Mouse (Mus musculus) ES-E14 (cell line): ENCODE results near the gene Smcp. TPM values are rescaled to one million over a fixed set of nuclear protein-coding genes. Genes with fewer than 3 reads are reported as not detected.

Experiments used
- DNase-seq: peaks from one replicate; pipeline ENCODE4 v3.0.0-alpha.2; 2013; ENCODE audit warnings: low read depth, low spot score
- H3K27ac ChIP-seq: 2 replicates; pipeline ENCODE4 v1.5.1; 2012; ENCODE audit warnings: low read depth, mild to moderate bottlenecking, low read length, moderate library complexity, mixed read lengths; ENCODE audit not compliant: poor library complexity, insufficient read depth, severe bottlenecking
- H3K36me3 ChIP-seq: 2 replicates; pipeline ENCODE4 v1.6.1; 2012; ENCODE audit warnings: mild to moderate bottlenecking, low read length, moderate library complexity, mixed read lengths; ENCODE audit not compliant: control insufficient read depth, poor library complexity, insufficient read depth, severe bottlenecking
- H3K4me1 ChIP-seq, 2 experiments: fragments of 150-350 bp in 1 of 2; sonication (generic) in 1 of 2; 2 replicates each; pipeline ENCODE4 v1.6.1; 2012; ENCODE audit warnings: low read length in 2 of 2, mild to moderate bottlenecking in 1 of 2, mixed read lengths in 1 of 2; ENCODE audit not compliant: control insufficient read depth in 2 of 2, insufficient read depth in 2 of 2, poor library complexity in 1 of 2
- H3K4me3 ChIP-seq, 2 experiments: fragments of 150-350 bp in 1 of 2; sonication (generic) in 1 of 2; 2 replicates each; pipeline ENCODE4 v1.5.1; 2012; ENCODE audit warnings: low read length in 2 of 2, low read depth in 1 of 2, mild to moderate bottlenecking in 1 of 2, mixed read lengths in 1 of 2; ENCODE audit not compliant: insufficient read depth in 1 of 2, poor library complexity in 1 of 2, severe bottlenecking in 1 of 2
- H3K9ac ChIP-seq: 2 replicates; pipeline ENCODE4 v1.6.1; 2012; ENCODE audit warnings: low read depth, mild to moderate bottlenecking, low read length, mixed read lengths; ENCODE audit not compliant: poor library complexity, insufficient read depth, severe bottlenecking
- H3K9me3 ChIP-seq: fragments of 150-350 bp; sonication (generic); 2 replicates; pipeline ENCODE4 v1.6.1; 2012; ENCODE audit warnings: low read depth, mild to moderate bottlenecking, low read length; ENCODE audit not compliant: control insufficient read depth, insufficient read depth
- CHD2 ChIP-seq: IDR thresholded peaks from 2 replicates; pipeline ENCODE4 v1.6.1; 2014; ENCODE audit warnings: mild to moderate bottlenecking, low read depth, low read length, inconsistent platforms
- HCFC1 ChIP-seq: IDR thresholded peaks from 2 replicates; pipeline ENCODE4 v1.6.1; 2012; ENCODE audit warnings: low read length, inconsistent platforms, borderline replicate concordance; ENCODE audit not compliant: insufficient read depth
- MAFK ChIP-seq: IDR thresholded peaks from 2 replicates; pipeline ENCODE4 v1.6.1; 2014; ENCODE audit warnings: mild to moderate bottlenecking, low read depth, low read length, inconsistent platforms; ENCODE audit not compliant: insufficient read depth
- ZC3H11A ChIP-seq: IDR thresholded peaks from 2 replicates; pipeline ENCODE4 v1.6.1; 2012; ENCODE audit warnings: low read depth, mild to moderate bottlenecking, inconsistent platforms, low read length, borderline replicate concordance
- ZNF384 ChIP-seq: IDR thresholded peaks from 2 replicates; pipeline ENCODE4 v1.6.1; 2012; ENCODE audit warnings: low read depth, low read length, inconsistent platforms
- in situ Hi-C, 2 experiments: fragments of 600-800 bp; cut with MboI; formaldehyde crosslinking; loops; one replicate each; pipeline ENCODE4 v1.15.1; 2025; ENCODE audit warnings: low sequenced_read_pairs in 2 of 2, inconsistent platforms in 1 of 2; ENCODE audit not compliant: unreplicated experiment in 2 of 2
- total RNA-seq: library from RNA; depleted of rRNA; stranded (reverse); fragments of 300-350 nt; gene quantifications from 2 replicates; pipeline ENCODE4 v1.2.3, GENCODE M21; 2012; rRNA removed

Gene Smcp
- total RNA-seq: not detected in 2 replicates

DNA sequence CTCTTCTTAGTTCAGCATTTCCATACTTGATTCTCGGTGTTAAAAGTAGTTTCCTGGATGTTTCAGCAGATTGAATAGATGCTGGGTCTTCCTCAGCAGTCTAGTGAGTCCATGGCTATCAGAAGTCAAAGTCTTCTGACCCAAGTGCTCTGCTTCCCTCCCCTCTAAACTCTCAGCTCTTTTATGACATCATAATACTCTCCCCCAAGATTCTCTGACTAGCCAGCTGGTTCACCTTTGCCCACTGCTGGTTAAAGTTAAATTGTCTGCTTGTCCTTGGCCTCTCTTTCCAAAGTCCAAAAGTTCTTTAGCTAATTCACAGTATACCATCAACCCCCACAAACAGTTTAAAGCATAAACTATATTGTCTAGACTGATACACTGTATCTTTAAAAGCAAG, at the start of gene Smcp:
Gene Smcp (minus strand): TSS at position 140 of the 400 bp plus-strand sequence.
- no peak for TF ChIP-seq MAFK
- no peak for TF ChIP-seq CHD2
- TF ChIP-seq HCFC1: no peak
- TF ChIP-seq ZC3H11A: no peak
- TF ChIP-seq ZNF384: no peak
- H3K4me3 ChIP-seq: no peak within 1 kb of the TSS
- no peaks in the 10 kb centered on the region for H3K4me1 ChIP-seq
- no peak within 1 kb of the TSS for H3K27ac ChIP-seq
- in situ Hi-C loops: no loop called here
- H3K36me3 ChIP-seq: no peaks in the 10 kb centered on the region
- DNase-seq: no peak
- H3K9ac ChIP-seq: no peak within 1 kb of the TSS
- H3K9me3 ChIP-seq: no peaks in the 10 kb centered on the region

DNA sequence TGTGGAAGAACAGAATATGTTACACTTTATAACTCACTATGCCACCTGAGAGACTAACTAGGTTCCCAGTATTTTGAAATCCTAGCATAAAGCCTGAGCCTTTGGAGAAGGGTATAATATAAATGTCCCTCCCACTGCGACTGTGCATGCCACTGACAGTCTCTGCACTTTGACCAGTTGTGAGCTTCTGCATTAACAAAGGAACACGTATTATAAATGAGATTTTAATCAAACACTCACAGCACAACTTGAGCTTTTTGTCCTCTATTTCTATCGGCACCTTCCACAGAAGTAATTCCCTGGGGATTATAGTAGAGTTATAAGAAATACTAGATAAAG, 49.8 kb upstream of the Smcp start:
- TF ChIP-seq MAFK (no peak), HCFC1 (no peak), ZNF384 (no peak), CHD2 (no peak)
- Histone ChIP-seq H3K9me3 (no peaks in the 10 kb centered on the region), H3K36me3 (no peaks in the 10 kb centered on the region), H3K9ac (no peak overlapping the region), H3K27ac (no peak overlapping the region), H3K4me1 (no peaks in the 10 kb centered on the region), H3K4me3 (no peak overlapping the region)
- in situ Hi-C loops: no loop called here
- no peak for DNase-seq

DNA sequence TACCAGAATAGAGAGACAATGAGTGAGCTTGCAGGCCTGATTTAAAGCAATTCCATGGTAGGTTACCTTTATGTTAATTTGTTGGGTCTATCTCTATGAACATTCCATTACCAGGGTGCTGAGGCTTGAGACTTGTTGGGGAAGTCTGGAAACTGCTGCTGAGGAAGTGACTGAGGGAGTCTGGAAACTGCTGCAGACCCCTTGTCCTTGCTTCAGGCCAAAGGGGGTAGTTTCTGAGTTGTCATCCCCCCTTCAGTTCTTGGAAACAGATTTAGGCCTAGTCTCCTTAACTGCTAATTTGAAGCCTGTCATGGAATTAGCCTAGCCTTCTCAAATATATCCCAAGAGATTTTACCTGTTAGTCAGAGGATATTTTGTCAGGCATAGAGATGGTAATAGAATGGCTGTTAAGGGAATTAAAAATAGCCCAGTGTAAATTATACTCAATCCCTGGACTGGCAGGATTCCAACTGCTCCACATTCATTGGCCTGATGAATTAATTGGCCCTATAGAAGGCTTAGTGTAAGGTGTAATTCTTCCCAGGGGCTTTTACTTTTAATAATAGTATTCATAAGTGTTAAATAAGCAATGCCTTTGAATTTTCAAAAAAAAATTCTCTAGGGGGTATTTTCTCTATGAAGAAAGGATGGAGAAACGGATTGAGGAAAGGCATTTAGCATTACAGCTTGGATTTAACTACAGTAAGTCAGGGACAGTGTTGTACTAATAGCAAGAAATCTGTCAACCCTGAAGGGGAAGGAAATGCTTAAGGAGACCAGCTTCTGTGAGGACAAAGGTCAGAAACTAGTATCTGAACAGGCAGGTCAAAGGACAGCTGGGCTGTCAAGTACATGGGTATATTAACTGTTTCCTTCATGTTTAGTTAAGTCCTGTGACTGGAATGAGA, 49.2 kb upstream of the Smcp start:
- H3K4me3 ChIP-seq: no peak overlapping the region

DNA sequence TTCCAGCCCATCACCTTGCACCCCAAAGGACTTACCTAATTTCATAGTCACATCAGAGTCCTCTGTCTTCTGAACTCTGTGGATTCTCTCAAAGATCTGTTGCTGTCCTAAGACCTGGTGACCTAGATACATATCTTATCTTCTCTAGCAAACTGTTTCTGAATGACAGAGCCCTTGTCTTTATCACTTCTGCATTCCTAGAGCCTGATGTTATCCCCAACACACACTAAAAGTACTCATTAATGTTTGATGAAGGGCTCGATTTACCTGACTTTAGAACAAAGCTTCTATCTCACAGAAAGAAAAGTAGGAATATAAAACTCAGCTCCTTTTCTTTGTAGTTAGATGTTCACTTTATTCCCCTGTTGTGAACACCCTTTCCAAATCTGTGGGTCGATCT, 32.8 kb upstream of the Smcp start, which contains the start of gene Lce6a:
Gene Lce6a (minus strand): TSS at position 101 of the 400 bp plus-strand sequence.
- H3K27ac ChIP-seq: no peak within 1 kb of the TSS
- H3K36me3 ChIP-seq: no peaks in the 10 kb centered on the region
- no peaks in the 10 kb centered on the region for H3K9me3 ChIP-seq
- DNase-seq: no peak
- in situ Hi-C loops: no loop called here
- TF ChIP-seq ZNF384 (no peak), CHD2 (no peak), HCFC1 (no peak), ZC3H11A (no peak), MAFK (no peak)
- no peak within 1 kb of the TSS for H3K9ac ChIP-seq
- no peak within 1 kb of the TSS for H3K4me3 ChIP-seq
- H3K4me1 ChIP-seq: no peaks in the 10 kb centered on the region

More for the DNA sequence above, 49.2 kb upstream of the Smcp start:
- no peak overlapping the region for H3K9ac ChIP-seq
- no peaks in the 10 kb centered on the region for H3K36me3 ChIP-seq
- TF ChIP-seq CHD2: no peak
- H3K4me1 ChIP-seq: no peaks in the 10 kb centered on the region
- no peak overlapping the region for H3K27ac ChIP-seq
- DNase-seq: no peak
- H3K9me3 ChIP-seq: no peaks in the 10 kb centered on the region
- in situ Hi-C loops: no loop called here

DNA sequence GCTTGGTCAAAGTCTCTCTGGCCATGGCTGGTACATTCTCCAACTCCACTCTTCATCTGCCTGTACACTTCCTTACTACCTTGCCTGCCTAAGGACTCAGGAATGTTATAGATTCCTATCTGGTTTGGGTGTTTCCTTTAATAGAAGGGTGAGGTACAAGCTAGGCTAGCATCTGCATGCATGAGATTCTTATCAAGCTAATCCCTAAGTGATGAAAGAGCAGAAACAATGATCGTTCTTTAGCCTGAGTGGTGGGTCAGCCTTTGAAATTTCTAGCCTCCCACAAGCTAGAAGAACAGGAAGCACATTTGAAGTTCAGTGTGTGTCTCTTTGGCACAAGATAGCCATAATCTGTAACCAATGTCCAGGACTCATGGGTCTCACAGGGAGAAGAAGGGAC, 21.0 kb upstream of the Smcp start:
- no peaks in the 10 kb centered on the region for H3K9me3 ChIP-seq
- H3K36me3 ChIP-seq: no peaks in the 10 kb centered on the region
- H3K4me1 ChIP-seq: no peaks in the 10 kb centered on the region
- no peak for TF ChIP-seq HCFC1
- no peak for TF ChIP-seq CHD2
- no peak for TF ChIP-seq ZNF384
- no peak for TF ChIP-seq MAFK
- no peak for TF ChIP-seq ZC3H11A
- no peak for DNase-seq
- no peak overlapping the region for H3K9ac ChIP-seq
- in situ Hi-C loops: no loop called here
- no peak overlapping the region for H3K27ac ChIP-seq
- no peak overlapping the region for H3K4me3 ChIP-seq
